Comparison of ENCODE assay signal across 18 mouse cellular contexts in genomic region chr4:114367840-114368239, GRCm38 (mm10). TPM values are rescaled to one million over a fixed set of nuclear protein-coding genes. Genes with fewer than 3 reads are reported as not detected.
DNase-seq lines count a peak whose midpoint lies in the region; ATAC-seq and TF ChIP-seq lines count a peak whose summit lies in the region.
"Had no signal": no experiment of that assay in that cellular context is flagged by ENCODE, and none has a peak within 500 bp of the region (broad histone marks: within the 10 kb centered on the region; RNA-seq: fewer than 3 reads in every experiment).

No protein-coding gene starts in this region.

- peaks cover 6% of the 10 kb centered on the region; the same call in 1 of the 2 replicates for H3K27me3 ChIP-seq in heart, embryonic 11.5 days (ENCODE audit: control insufficient read depth, insufficient read depth, low read length)
- peaks cover 22% of the 10 kb centered on the region; the same call in 1 of the 2 replicates for H3K27me3 ChIP-seq in midbrain, embryonic 10.5 days (ENCODE audit: low read depth, poor library complexity, severe bottlenecking)
- no peaks in the 10 kb centered on the region for H3K27me3 ChIP-seq in midbrain, embryonic 14.5 days (ENCODE audit: control insufficient read depth, insufficient read depth, low read length)
- H3K27me3 ChIP-seq: kidney, embryonic 15.5 days had no signal

- no peak overlapping the region for H3K4me2 ChIP-seq in heart, embryonic 11.5 days
- no peak overlapping the region for H3K4me2 ChIP-seq in midbrain, embryonic 14.5 days (ENCODE audit: low read length)
- H3K4me2 ChIP-seq: embryonic facial prominence, embryonic 12.5 days; kidney, embryonic 15.5 days had no signal

- no peaks in the 10 kb centered on the region for H3K4me1 ChIP-seq in heart, embryonic 11.5 days (ENCODE audit: control insufficient read depth, insufficient read depth, low read length)
- peaks cover 13% of the 10 kb centered on the region for H3K4me1 ChIP-seq in midbrain, embryonic 10.5 days
- no peaks in the 10 kb centered on the region for H3K4me1 ChIP-seq in midbrain, embryonic 14.5 days (ENCODE audit: control insufficient read depth, insufficient read depth, low read length)
- H3K4me1 ChIP-seq: embryonic facial prominence, embryonic 12.5 days had no signal

- DNase-seq in heart, postnatal 25 days (ENCODE audit: low spot score): no peak
- DNase-seq in midbrain, embryonic 10.5 days (ENCODE audit: low spot score): peak; percentile 28
- no peak for DNase-seq in midbrain, embryonic 14.5 days
- DNase-seq in brain, embryonic 14.5 days (ENCODE audit: low read depth): peak; percentile 34
- peak; percentile 13 for DNase-seq in yolk sac, embryonic 10.5 days (ENCODE audit: low spot score)
- no peak for DNase-seq in embryo, embryonic 10.5 days (ENCODE audit: low spot score)
- DNase-seq: adrenal gland, postnatal 36 days; cerebellum, postnatal 14 days; heart, adult 2 months; heart, postnatal 10 days; spleen, adult 18-20 months; thymus, postnatal 36 days had no signal

- no peaks in the 10 kb centered on the region for H3K9me3 ChIP-seq in heart, embryonic 11.5 days (replicated peaks; ENCODE audit: control insufficient read depth, low read length)
- H3K9me3 ChIP-seq in midbrain, embryonic 10.5 days (replicated peaks): no peaks in the 10 kb centered on the region
- no peaks in the 10 kb centered on the region for H3K9me3 ChIP-seq in midbrain, embryonic 14.5 days (ENCODE audit: control insufficient read depth, low read length)
- H3K9me3 ChIP-seq: embryonic facial prominence, embryonic 12.5 days; kidney, embryonic 15.5 days had no signal

- H3K9ac ChIP-seq in heart, embryonic 11.5 days (ENCODE audit: low read depth, low read length): 0 out of 2 replicates have a peak overlapping the region, but pooled peaks have one; percentile 12
- H3K9ac ChIP-seq in midbrain, embryonic 14.5 days (replicated peaks; ENCODE audit: low read length): no peak overlapping the region
- H3K9ac ChIP-seq: embryonic facial prominence, embryonic 12.5 days; kidney, embryonic 15.5 days; liver, embryonic 14.5 days had no signal

- no peak overlapping the region for H3K4me3 ChIP-seq in heart, embryonic 11.5 days (ENCODE audit: low read depth, low read length)
- no peak overlapping the region for H3K4me3 ChIP-seq in midbrain, embryonic 10.5 days
- no peak overlapping the region for H3K4me3 ChIP-seq in midbrain, embryonic 14.5 days (replicated peaks; ENCODE audit: low read depth, low read length)
- H3K4me3 ChIP-seq: embryonic facial prominence, embryonic 12.5 days; heart, adult 2 months; kidney, embryonic 15.5 days had no signal

- no peak overlapping the region for H3K27ac ChIP-seq in heart, embryonic 11.5 days (ENCODE audit: low read depth, low read length)
- H3K27ac ChIP-seq in midbrain, embryonic 10.5 days (replicated peaks): no peak overlapping the region
- H3K27ac ChIP-seq in midbrain, embryonic 14.5 days (replicated peaks; ENCODE audit: low read depth, low read length): no peak overlapping the region
- H3K27ac ChIP-seq: embryonic facial prominence, embryonic 12.5 days; heart, adult 2 months; kidney, embryonic 15.5 days; liver, embryonic 14.5 days had no signal

- H3K36me3 ChIP-seq in heart, embryonic 11.5 days (ENCODE audit: control insufficient read depth, insufficient read depth, low read length): no peaks in the 10 kb centered on the region
- H3K36me3 ChIP-seq in midbrain, embryonic 10.5 days: no peaks in the 10 kb centered on the region
- no peaks in the 10 kb centered on the region for H3K36me3 ChIP-seq in midbrain, embryonic 14.5 days (ENCODE audit: control insufficient read depth, insufficient read depth, low read length)
- H3K36me3 ChIP-seq: embryonic facial prominence, embryonic 12.5 days; kidney, embryonic 15.5 days had no signal

- no peak for ATAC-seq in heart, embryonic 11.5 days (replicated peaks; ENCODE audit: insufficient number of reproducible peaks, low FRiP score, low TSS enrichment)
- ATAC-seq in midbrain, embryonic 14.5 days (ENCODE audit: low FRiP score, low TSS enrichment): no peak
- ATAC-seq: forebrain, embryonic 16.5 days had no signal

- TF ChIP-seq POLR2A in brain, embryonic 14.5 days (IDR thresholded peaks at IDR 0.05; ENCODE audit: borderline replicate concordance, extremely low read depth, insufficient read depth, insufficient read length, poor library complexity, severe bottlenecking): no peak

- WGBS in heart, embryonic 11.5 days (ENCODE audit: insufficient replicate concordance): 41% methylated on average over 7 of the region's 7 CpGs
- WGBS in midbrain, embryonic 10.5 days: 41% methylated on average over 7 of the region's 7 CpGs
- WGBS in midbrain, embryonic 14.5 days: 20% methylated on average over 7 of the region's 7 CpGs

- no peak for TF ChIP-seq CTCF in brain, embryonic 14.5 days (IDR thresholded peaks at IDR 0.05; ENCODE audit: borderline replicate concordance, extremely low read depth, insufficient read depth, insufficient read length)

- intact Hi-C loops in heart, postnatal 25 days (cut with DNase I): no loop called here

RNA-seq across cellular contexts. Expression of gene Trabd2b, which starts 38.7 kb away (rescaled TPM):
- polyA plus RNA-seq in heart, embryonic 11.5 days (2014; fragmentation: Nextera tagmentation; extraction: Ambion mirVana): 1.5 and 1.7 TPM in 2 replicates
- 10 to 100 TPM; 53.5 to 62.8 TPM for total RNA-seq in heart, postnatal 25 days (2021)
- polyA plus RNA-seq in midbrain, embryonic 10.5 days (2016; fragmentation: Nextera tagmentation; extraction: Ambion mirVana): 1.8 TPM in 2 replicates
- polyA plus RNA-seq in midbrain, embryonic 14.5 days (2014; fragmentation: Nextera tagmentation; extraction: Ambion mirVana): 0.34 and 0.79 TPM in 2 replicates
- 0.61 and 1.5 TPM in 2 replicates for polyA plus RNA-seq in brain, embryonic 14.5 days (2012; rRNA removed)
- total RNA-seq: megakaryocyte-erythroid progenitor cell, adult 5-6 weeks had no signal

Comparison
In these comparisons a context has a peak if more than half of its experiments do, and no peak if none do; other contexts are left out.
1. DNase-seq: peak in midbrain, embryonic 10.5 days (single experiment), brain, embryonic 14.5 days (single experiment) and yolk sac, embryonic 10.5 days (single experiment); none in heart, postnatal 25 days (single experiment), midbrain, embryonic 14.5 days (single experiment) and embryo, embryonic 10.5 days (single experiment).